Mouse (Mus musculus): ENCODE results near the gene Psmg4. TPM values are rescaled to one million over a fixed set of nuclear protein-coding genes. Genes with fewer than 3 reads are reported as not detected.

Psmg4 gene
- polyA plus RNA-seq, 1 experiment from 2014 or later, result 115 TPM

- Histone ChIP-seq H3K4me3 (no peak overlapping the region), H3K4me1 (replicated peaks) (peaks cover 73% of the 10 kb centered on the region), H3K27ac (peak overlapping the region; percentile 60; the same call in 1 of the 2 replicates), H3K36me3 (no peaks in the 10 kb centered on the region), H3K9me3 (no peaks in the 10 kb centered on the region), H3K27me3 (ENCODE audit: insufficient read depth, poor library complexity, severe bottlenecking) (no peaks in the 10 kb centered on the region)
- DNase-seq (ENCODE audit: low spot score), result no peak
- 91% methylated on average over 1 of the region's 1 CpGs for WGBS
Measured at GRCm38 (mm10) chr13:34151425-34151824, 11.3 kb upstream of the Psmg4 start.

DNA sequence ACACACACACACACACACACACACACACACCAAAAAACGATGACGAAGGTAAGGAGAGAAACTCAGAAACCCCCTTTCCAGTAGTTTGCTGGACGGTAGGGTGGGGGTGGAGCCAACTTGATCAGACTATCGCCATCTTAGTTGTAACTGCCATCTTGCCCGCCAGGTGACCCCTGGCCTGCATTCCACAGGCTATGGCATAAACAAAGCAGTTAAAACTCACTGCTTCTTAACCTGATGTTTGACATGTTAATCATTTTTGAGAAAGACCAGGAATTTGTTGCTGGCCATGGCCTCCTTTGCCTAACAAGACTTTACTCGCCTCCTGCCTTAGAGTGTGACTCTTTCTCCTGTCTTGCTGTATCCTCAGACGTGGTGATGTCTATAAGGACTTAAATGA, 10.1 kb upstream of the Psmg4 start:
- peak overlapping the region; percentile 53 for H3K27ac ChIP-seq
- peaks cover 65% of the 10 kb centered on the region for H3K4me1 ChIP-seq (replicated peaks)
- H3K36me3 ChIP-seq, result no peaks in the 10 kb centered on the region

DNA sequence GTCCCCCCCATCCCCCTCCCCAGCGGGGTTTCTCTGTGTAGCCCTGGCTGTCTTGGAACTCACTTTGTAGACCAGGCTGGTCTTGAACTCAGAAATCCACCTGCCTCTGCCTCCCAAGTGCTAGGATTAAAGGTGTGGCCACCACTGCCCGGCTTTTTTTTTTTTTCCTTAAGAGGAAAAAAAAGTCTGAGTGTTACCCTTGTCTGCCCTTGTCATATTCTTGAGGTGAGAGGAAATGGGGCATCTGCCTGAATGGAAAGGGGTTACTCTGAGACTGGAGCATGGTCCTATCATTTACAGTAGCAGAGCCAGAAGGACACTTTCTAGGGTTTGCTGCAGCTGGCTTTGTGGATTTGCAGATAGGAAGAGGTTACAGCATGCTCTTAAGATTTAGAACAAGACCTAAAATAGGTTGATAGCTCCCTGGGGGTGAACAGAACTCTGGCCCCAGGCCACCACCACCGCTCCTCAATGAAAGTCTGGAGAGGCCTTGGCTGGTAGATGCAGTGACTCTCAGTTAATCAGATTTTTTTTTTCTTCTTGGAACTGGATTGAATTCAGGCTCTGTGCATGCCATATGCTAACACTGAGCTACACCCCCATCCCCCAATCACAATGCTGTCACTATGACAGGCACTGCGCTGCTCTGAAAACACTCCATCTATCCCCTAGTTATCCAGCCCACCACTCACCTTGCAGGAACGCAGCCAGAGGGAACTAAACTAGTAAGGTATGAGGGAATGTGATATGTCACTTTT, 9.3 kb upstream of the Psmg4 start:
- H3K36me3 ChIP-seq, result no peaks in the 10 kb centered on the region
- DNase-seq (ENCODE audit: low spot score), result no peak
- H3K27ac ChIP-seq, result peak overlapping the region; percentile 67
- no peak overlapping the region for H3K4me3 ChIP-seq
- peaks cover 57% of the 10 kb centered on the region for H3K4me1 ChIP-seq (replicated peaks)
- no peaks in the 10 kb centered on the region for H3K27me3 ChIP-seq (ENCODE audit: insufficient read depth, poor library complexity, severe bottlenecking)
- H3K9me3 ChIP-seq, result no peaks in the 10 kb centered on the region
- 94% methylated on average over 4 of the region's 5 CpGs for WGBS

More for the DNA sequence above, 10.1 kb upstream of the Psmg4 start:
- Histone ChIP-seq H3K4me3 (no peak overlapping the region), H3K27me3 (ENCODE audit: insufficient read depth, poor library complexity, severe bottlenecking) (no peaks in the 10 kb centered on the region), H3K9me3 (no peaks in the 10 kb centered on the region)
- WGBS, result 75% methylated on average over 7 of the region's 7 CpGs
- DNase-seq (ENCODE audit: low spot score), result no peak

DNA sequence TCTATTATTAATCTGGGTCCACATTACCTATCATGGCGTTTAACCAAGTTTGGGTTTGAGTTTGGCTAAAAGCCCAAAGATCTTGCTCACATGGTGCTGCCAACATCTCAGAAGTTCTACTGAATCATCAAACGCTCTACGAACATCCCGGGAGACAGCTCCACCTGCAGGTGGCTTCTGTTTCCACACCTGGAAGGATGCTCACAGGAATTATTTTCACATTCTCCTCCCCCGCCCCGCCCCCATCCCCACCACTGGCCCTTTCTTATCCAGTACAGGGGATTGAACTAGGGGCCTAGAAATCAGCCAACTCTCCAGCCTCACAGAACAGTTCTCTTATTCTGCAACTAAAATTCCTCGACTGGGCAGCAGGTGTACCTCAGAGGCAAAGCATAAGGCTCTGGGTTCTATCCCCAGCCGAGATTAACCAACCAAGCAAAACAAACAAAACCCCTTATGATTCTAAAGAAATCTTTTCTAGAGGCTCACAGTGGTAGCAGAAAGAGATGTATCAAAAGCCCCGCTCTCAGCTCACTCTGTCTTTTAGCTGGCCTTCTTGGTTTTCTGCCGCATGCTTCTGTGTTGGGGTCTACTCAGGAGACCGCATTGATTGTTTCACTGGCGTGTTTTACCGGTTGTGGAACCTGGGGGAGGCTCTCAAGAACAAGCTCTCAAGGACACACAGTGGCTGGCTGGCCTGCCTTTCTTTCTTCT, 8.4 kb upstream of the Psmg4 start:
- H3K4me1 ChIP-seq (replicated peaks), result peaks cover 49% of the 10 kb centered on the region
- WGBS, result 56% methylated on average over 13 of the region's 13 CpGs

GRCm38 (mm10) chr13:34154931-34155272, 7.9 kb upstream of the Psmg4 start:
- Histone ChIP-seq H3K9me3 (no peaks in the 10 kb centered on the region), H3K27ac (peak overlapping the region; percentile 83), H3K4me3 (peak overlapping the region; percentile 18; the same call in 1 of the 2 replicates), H3K36me3 (no peaks in the 10 kb centered on the region), H3K4me1 (replicated peaks) (peaks cover 43% of the 10 kb centered on the region), H3K27me3 (ENCODE audit: insufficient read depth, poor library complexity, severe bottlenecking) (no peaks in the 10 kb centered on the region)
- 37% methylated on average over 3 of the region's 3 CpGs for WGBS
- DNase-seq (ENCODE audit: low spot score), result peak; percentile 59

More for the DNA sequence above, 8.4 kb upstream of the Psmg4 start:
- H3K9me3 ChIP-seq, result no peaks in the 10 kb centered on the region
- no peaks in the 10 kb centered on the region for H3K27me3 ChIP-seq (ENCODE audit: insufficient read depth, poor library complexity, severe bottlenecking)
- no peaks in the 10 kb centered on the region for H3K36me3 ChIP-seq
- peak; percentile 72 for DNase-seq (ENCODE audit: low spot score)
- H3K27ac ChIP-seq, result peak overlapping the region; percentile 83
- peak overlapping the region; percentile 18; the same call in 1 of the 2 replicates for H3K4me3 ChIP-seq

GRCm38 (mm10) chr13:34156133-34156839, 6.5 kb upstream of the Psmg4 start:
- H3K27ac ChIP-seq, result peak overlapping the region; percentile 59
- 71% methylated on average over 8 of the region's 8 CpGs for WGBS
- no peak for DNase-seq (ENCODE audit: low spot score)

DNA sequence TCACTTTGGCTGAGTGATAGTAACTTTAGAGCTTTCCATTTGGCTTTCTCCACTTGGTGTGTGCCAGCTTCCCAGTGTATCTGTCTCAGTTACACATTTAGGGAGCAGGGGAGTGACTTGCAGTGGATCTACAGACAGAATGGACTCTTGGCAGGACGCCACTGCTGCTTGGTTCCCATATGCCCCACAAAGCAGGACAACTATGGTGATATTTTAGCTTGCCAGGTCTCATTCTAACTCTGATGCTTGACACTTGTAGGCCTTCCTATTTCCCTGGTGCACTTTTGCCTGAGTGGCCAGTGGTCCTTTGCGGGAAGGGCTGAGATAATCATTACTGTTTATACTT, 6.0 kb upstream of the Psmg4 start:
- Histone ChIP-seq H3K4me3 (no peak overlapping the region), H3K36me3 (no peaks in the 10 kb centered on the region), H3K27me3 (ENCODE audit: insufficient read depth, poor library complexity, severe bottlenecking) (no peaks in the 10 kb centered on the region), H3K27ac (peak overlapping the region; percentile 46), H3K4me1 (replicated peaks) (peaks cover 34% of the 10 kb centered on the region; the same call in 1 of the 2 replicates), H3K9me3 (no peaks in the 10 kb centered on the region)
- no peak for DNase-seq (ENCODE audit: low spot score)
- 92% methylated on average over 2 of the region's 2 CpGs for WGBS

More at GRCm38 (mm10) chr13:34156133-34156839, 6.5 kb upstream of the Psmg4 start:
- Histone ChIP-seq H3K4me1 (replicated peaks) (peaks cover 34% of the 10 kb centered on the region; the same call in 1 of the 2 replicates), H3K36me3 (no peaks in the 10 kb centered on the region), H3K4me3 (no peak overlapping the region), H3K9me3 (no peaks in the 10 kb centered on the region), H3K27me3 (ENCODE audit: insufficient read depth, poor library complexity, severe bottlenecking) (no peaks in the 10 kb centered on the region)

DNA sequence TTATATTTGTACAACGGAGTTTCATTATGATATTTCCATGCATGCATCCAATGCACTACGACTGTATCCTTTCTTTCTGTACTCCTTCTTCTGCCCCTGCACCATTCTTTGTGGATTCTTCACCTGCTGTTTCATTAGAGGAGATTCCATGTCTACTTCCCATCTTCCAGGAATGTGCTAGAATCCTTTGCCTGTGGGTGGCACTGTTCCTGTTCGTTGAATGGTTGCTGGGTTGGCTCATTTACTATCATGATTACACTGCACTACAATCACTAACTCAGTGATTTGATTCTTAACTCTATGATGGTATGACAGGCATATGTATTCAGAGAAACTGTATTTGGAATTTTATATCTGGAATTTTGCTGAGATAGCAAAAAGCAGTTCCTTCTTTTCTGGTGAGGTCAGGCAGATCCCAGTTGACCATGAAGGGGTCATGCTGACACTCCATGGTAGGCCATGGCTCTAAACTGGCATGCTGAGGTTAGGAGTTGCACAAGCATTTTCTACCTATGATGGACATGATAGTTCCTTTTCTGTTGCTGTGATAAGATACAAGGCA, 5.1 kb upstream of the Psmg4 start:
- Histone ChIP-seq H3K27ac (no peak overlapping the region), H3K4me1 (replicated peaks) (peaks cover 36% of the 10 kb centered on the region), H3K27me3 (ENCODE audit: insufficient read depth, poor library complexity, severe bottlenecking) (no peaks in the 10 kb centered on the region), H3K9me3 (no peaks in the 10 kb centered on the region), H3K4me3 (no peak overlapping the region), H3K36me3 (no peaks in the 10 kb centered on the region)
- 91% methylated on average over 3 of the region's 3 CpGs for WGBS
- DNase-seq (ENCODE audit: low spot score), result no peak

- 89% methylated on average over 1 of the region's 1 CpGs for WGBS
- Histone ChIP-seq H3K27ac (no peak overlapping the region), H3K9me3 (no peaks in the 10 kb centered on the region), H3K4me3 (no peak overlapping the region), H3K27me3 (ENCODE audit: insufficient read depth, poor library complexity, severe bottlenecking) (no peaks in the 10 kb centered on the region), H3K36me3 (peaks cover 7% of the 10 kb centered on the region), H3K4me1 (replicated peaks) (peaks cover 32% of the 10 kb centered on the region)
- DNase-seq (ENCODE audit: low spot score), result no peak
Measured at GRCm38 (mm10) chr13:34159926-34160325, 2.8 kb upstream of the Psmg4 start.

DNA sequence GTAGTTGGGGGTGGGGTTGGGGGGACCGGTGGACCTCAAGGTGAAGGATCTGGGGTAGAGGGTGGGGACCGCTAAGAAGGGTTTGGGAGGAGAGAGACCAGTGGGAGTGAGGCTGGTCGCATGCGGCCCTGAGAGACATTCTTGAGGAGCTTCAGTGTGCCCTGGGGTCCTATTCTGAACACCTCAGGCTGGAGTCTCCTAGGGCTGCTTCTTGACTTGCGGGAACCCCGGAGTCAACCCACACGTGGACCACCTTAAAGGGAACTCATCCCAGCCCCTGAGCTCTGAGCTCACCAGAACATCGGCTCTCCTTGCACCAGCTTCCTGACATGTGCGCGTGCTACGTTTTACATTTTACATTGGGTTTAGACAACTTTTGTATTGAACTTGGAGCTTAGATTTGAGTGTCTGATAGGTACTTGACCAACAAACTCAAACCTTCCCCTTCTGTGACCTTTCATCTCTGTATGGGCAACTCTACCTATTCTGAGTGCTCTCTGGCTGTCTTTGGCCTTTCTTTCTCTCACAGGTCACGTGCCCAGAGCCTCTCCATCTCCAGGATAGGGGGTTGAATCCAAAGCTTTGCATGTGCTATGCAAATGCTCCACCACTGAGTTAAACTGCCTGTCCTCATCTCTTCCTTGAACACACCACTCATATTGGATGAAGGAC, 676 bp downstream of the Psmg4 start:
- WGBS, result 49% methylated on average over 12 of the region's 12 CpGs
- Histone ChIP-seq H3K36me3 (peaks cover 24% of the 10 kb centered on the region), H3K4me3 (peak overlapping the region; percentile 77), H3K27ac (peak overlapping the region; percentile 95), H3K27me3 (ENCODE audit: insufficient read depth, poor library complexity, severe bottlenecking) (no peaks in the 10 kb centered on the region), H3K4me1 (replicated peaks) (peaks cover 22% of the 10 kb centered on the region), H3K9me3 (peaks cover 10% of the 10 kb centered on the region)
- no peak for DNase-seq (ENCODE audit: low spot score)

DNA sequence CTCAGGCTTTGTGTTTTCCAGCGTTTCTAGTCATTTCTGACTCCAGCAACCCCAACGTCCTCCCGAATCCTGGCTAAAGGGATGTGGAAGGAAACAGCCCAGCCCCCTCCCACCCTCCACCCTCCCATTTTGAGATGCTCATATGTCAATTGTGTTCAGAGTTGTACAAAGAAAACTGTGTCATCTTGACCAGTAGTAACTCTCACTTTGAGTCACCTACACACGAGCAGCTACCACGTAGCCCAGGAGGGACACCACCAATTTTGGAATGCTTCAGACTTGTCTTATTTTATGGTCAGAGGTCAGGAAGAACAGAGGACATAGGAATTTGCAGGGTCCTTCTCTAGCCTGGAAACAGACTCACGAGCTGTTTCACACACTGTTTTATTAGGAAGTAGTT, 11.3 kb downstream of the Psmg4 start:
- Histone ChIP-seq H3K4me1 (replicated peaks) (no peaks in the 10 kb centered on the region), H3K36me3 (peaks cover 29% of the 10 kb centered on the region), H3K4me3 (no peak overlapping the region), H3K27ac (no peak overlapping the region), H3K9me3 (peaks cover 4% of the 10 kb centered on the region; the same call in 1 of the 2 replicates), H3K27me3 (ENCODE audit: insufficient read depth, poor library complexity, severe bottlenecking) (no peaks in the 10 kb centered on the region)
- 91% methylated on average over 6 of the region's 6 CpGs for WGBS
- no peak for DNase-seq (ENCODE audit: low spot score)

DNA sequence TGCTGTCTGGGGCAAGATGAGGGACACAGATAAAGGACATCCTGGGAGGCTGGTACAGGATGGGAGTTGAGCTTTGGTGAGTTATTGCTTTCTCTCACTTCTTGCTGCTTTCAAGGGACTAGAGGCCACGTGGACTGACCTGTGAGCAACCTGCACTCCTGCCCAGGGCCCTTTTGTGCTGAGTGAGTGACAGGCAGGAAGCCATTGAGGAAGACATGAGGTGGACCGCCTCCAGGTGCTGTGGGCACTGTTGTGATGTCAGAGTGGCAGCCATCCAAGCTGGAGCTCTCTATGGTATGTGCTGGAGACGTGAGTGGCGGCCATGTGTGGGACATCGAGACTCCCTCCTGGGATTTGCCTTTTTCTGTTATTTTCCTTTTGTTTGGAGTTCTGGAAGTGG, 18.9 kb downstream of the Psmg4 start:
- Histone ChIP-seq H3K4me3 (no peak overlapping the region), H3K4me1 (replicated peaks) (no peaks in the 10 kb centered on the region), H3K36me3 (peaks cover 90% of the 10 kb centered on the region), H3K27ac (no peak overlapping the region), H3K27me3 (ENCODE audit: insufficient read depth, poor library complexity, severe bottlenecking) (no peaks in the 10 kb centered on the region), H3K9me3 (no peaks in the 10 kb centered on the region)
- 90% methylated on average over 5 of the region's 5 CpGs for WGBS
- no peak for DNase-seq (ENCODE audit: low spot score)

All from hindbrain, embryonic 10.5 days (tissue).